Mouse (Mus musculus) midbrain, embryonic 13.5 days (tissue): ENCODE measurements around the gene 2900011O08Rik. TPM values are rescaled to one million over a fixed set of nuclear protein-coding genes. Genes with fewer than 3 reads are reported as not detected.
A peak's percentile ranks its signal among the peaks of the same experiment; 100 is the strongest.

Experiments used
- ATAC-seq: fragments of 200-750 bp; cut with Nextera tagmentation; 2 replicates; pipeline ENCODE4 v1.8.0; 2017; ENCODE audit warnings: mild to moderate bottlenecking, moderate TSS enrichment, moderate library complexity
- H3K27ac ChIP-seq: fragments of 300-500 bp; sonication (generic); 2 replicates; pipeline ENCODE4 v1.5.1; 2015; ENCODE audit warnings: inconsistent platforms, mild to moderate bottlenecking, moderate library complexity
- H3K27me3 ChIP-seq: fragments of 300-500 bp; sonication (generic); 2 replicates; pipeline ENCODE4 v1.6.1; 2015; ENCODE audit warnings: mild to moderate bottlenecking, inconsistent platforms
- H3K36me3 ChIP-seq: fragments of 300-500 bp; sonication (generic); 2 replicates; pipeline ENCODE4 v1.6.1; 2015; ENCODE audit warnings: mild to moderate bottlenecking, inconsistent platforms
- H3K4me1 ChIP-seq: fragments of 300-500 bp; sonication (generic); replicated peaks from 2 replicates; pipeline ENCODE4 v1.6.1; 2015; ENCODE audit warnings: inconsistent platforms
- H3K4me2 ChIP-seq: fragments of 300-500 bp; sonication (generic); replicated peaks from 2 replicates; pipeline ENCODE4 v1.6.1; 2015; ENCODE audit warnings: moderate library complexity, mild to moderate bottlenecking, inconsistent platforms
- H3K4me3 ChIP-seq: fragments of 300-500 bp; sonication (generic); replicated peaks from 2 replicates; pipeline ENCODE4 v1.5.1; 2015; ENCODE audit warnings: mild to moderate bottlenecking, inconsistent platforms
- H3K9ac ChIP-seq: fragments of 300-500 bp; sonication (generic); replicated peaks from 2 replicates; pipeline ENCODE4 v1.6.1; 2015; ENCODE audit warnings: mild to moderate bottlenecking, inconsistent platforms
- H3K9me3 ChIP-seq: fragments of 300-500 bp; sonication (generic); 2 replicates; pipeline ENCODE4 v1.6.1; 2016; ENCODE audit warnings: mild to moderate bottlenecking, inconsistent platforms
- WGBS: fragments of 180-500 bp; shearing (Covaris S2); methylation state at CpG from one replicate; pipeline ENCODE4 v1.1.7; 2015; 5-methylcytosine and 5-hydroxymethylcytosine counted together
- polyA plus RNA-seq: library from polyadenylated mRNA; unstranded; fragments of >200 nt; fragmentation: Nextera tagmentation; extraction: Ambion mirVana; gene quantifications from 2 replicates; pipeline ENCODE4 v1.2.1, GENCODE M21; 2015

2900011O08Rik gene
- polyA plus RNA-seq, result 111 and 122 TPM in 2 replicates

- H3K36me3 ChIP-seq, result peaks cover under 1% of the 10 kb centered on the region; the same call in 1 of the 2 replicates
- peak within 1 kb of the TSS; percentile 71 for H3K4me3 ChIP-seq
- peak within 1 kb of the TSS; percentile 70 for H3K4me2 ChIP-seq
- no peaks in the 10 kb centered on the region for H3K27me3 ChIP-seq
- H3K27ac ChIP-seq, result peak within 1 kb of the TSS; percentile 94
- H3K9me3 ChIP-seq, result no peaks in the 10 kb centered on the region
- ATAC-seq, result peak; percentile 87
- WGBS, result under 1% methylated on average over 31 of the region's 31 CpGs
- H3K9ac ChIP-seq, result peak within 1 kb of the TSS; percentile 81
- H3K4me1 ChIP-seq, result peaks cover 26% of the 10 kb centered on the region
These were observed at the start of gene 2900011O08Rik, which contains the start of gene Ifitm7 for GRCm38 (mm10) chr16:13986574-13987478. TSS of gene 2900011O08Rik (plus strand) at chr16:13986604. TSS of gene Ifitm7 (minus strand) at chr16:13986888.

GRCm38 (mm10) chr16:13940139-13940846, 46.1 kb upstream of the 2900011O08Rik start:
- 3% methylated on average over 28 of the region's 28 CpGs for WGBS
- peaks cover 14% of the 10 kb centered on the region for H3K27me3 ChIP-seq
- no peaks in the 10 kb centered on the region for H3K36me3 ChIP-seq
- no peaks in the 10 kb centered on the region for H3K9me3 ChIP-seq
- peak overlapping the region; percentile 73 for H3K4me3 ChIP-seq
- H3K4me2 ChIP-seq, result peak overlapping the region; percentile 97
- peak overlapping the region; percentile 74 for H3K9ac ChIP-seq
- H3K27ac ChIP-seq, result peak overlapping the region; percentile 19; the same call in 1 of the 2 replicates
- peaks cover 12% of the 10 kb centered on the region for H3K4me1 ChIP-seq
- ATAC-seq, result peak; percentile 99

GRCm38 (mm10) chr16:13940847-13941395, 45.5 kb upstream of the 2900011O08Rik start:
- WGBS, result 2% methylated on average over 34 of the region's 34 CpGs
- H3K4me3 ChIP-seq, result peak overlapping the region; percentile 73
- peaks cover 12% of the 10 kb centered on the region for H3K4me1 ChIP-seq
- no peaks in the 10 kb centered on the region for H3K9me3 ChIP-seq
- peaks cover 14% of the 10 kb centered on the region for H3K27me3 ChIP-seq
- peak overlapping the region; percentile 74 for H3K9ac ChIP-seq
- peak overlapping the region; percentile 97 for H3K4me2 ChIP-seq
- H3K27ac ChIP-seq, result peak overlapping the region; percentile 19; the same call in 1 of the 2 replicates
- peak; percentile 87 for ATAC-seq
- H3K36me3 ChIP-seq, result no peaks in the 10 kb centered on the region

GRCm38 (mm10) chr16:13944178-13944577, 42.2 kb upstream of the 2900011O08Rik start:
- peaks cover 14% of the 10 kb centered on the region for H3K27me3 ChIP-seq
- ATAC-seq, result no peak
- 80% methylated on average over 4 of the region's 4 CpGs for WGBS
- no peak overlapping the region for H3K27ac ChIP-seq
- no peaks in the 10 kb centered on the region for H3K9me3 ChIP-seq
- no peak overlapping the region for H3K9ac ChIP-seq
- H3K4me1 ChIP-seq, result peaks cover 12% of the 10 kb centered on the region
- no peak overlapping the region for H3K4me3 ChIP-seq
- H3K36me3 ChIP-seq, result no peaks in the 10 kb centered on the region
- no peak overlapping the region for H3K4me2 ChIP-seq

GRCm38 (mm10) chr16:13944752-13945151, 41.7 kb upstream of the 2900011O08Rik start:
- Histone ChIP-seq H3K4me1 (peaks cover 12% of the 10 kb centered on the region), H3K4me3 (no peak overlapping the region), H3K9ac (no peak overlapping the region), H3K27ac (no peak overlapping the region), H3K4me2 (no peak overlapping the region), H3K27me3 (peaks cover 14% of the 10 kb centered on the region), H3K9me3 (no peaks in the 10 kb centered on the region), H3K36me3 (no peaks in the 10 kb centered on the region)
- WGBS, result 84% methylated on average over 5 of the region's 5 CpGs
- ATAC-seq, result no peak

- peaks cover 14% of the 10 kb centered on the region; the same call in 1 of the 2 replicates for H3K27me3 ChIP-seq
- WGBS, result 83% methylated on average over 4 of the region's 4 CpGs
- ATAC-seq, result no peak
- H3K4me2 ChIP-seq, result no peak overlapping the region
- H3K4me3 ChIP-seq, result no peak overlapping the region
- no peaks in the 10 kb centered on the region for H3K36me3 ChIP-seq
- H3K4me1 ChIP-seq, result peaks cover 10% of the 10 kb centered on the region
- no peak overlapping the region for H3K27ac ChIP-seq
- no peaks in the 10 kb centered on the region for H3K9me3 ChIP-seq
- no peak overlapping the region for H3K9ac ChIP-seq
These were observed 41.3 kb upstream of the 2900011O08Rik start for GRCm38 (mm10) chr16:13945153-13945552.

- 86% methylated on average over 1 of the region's 1 CpGs for WGBS
These were observed 40.1 kb upstream of the 2900011O08Rik start for GRCm38 (mm10) chr16:13946306-13946705.

GRCm38 (mm10) chr16:13951245-13951644, 35.2 kb upstream of the 2900011O08Rik start:
- 65% methylated on average over 3 of the region's 3 CpGs for WGBS
- no peaks in the 10 kb centered on the region for H3K36me3 ChIP-seq
- ATAC-seq, result no peak

More at GRCm38 (mm10) chr16:13946306-13946705, 40.1 kb upstream of the 2900011O08Rik start:
- Histone ChIP-seq H3K27me3 (peaks cover 13% of the 10 kb centered on the region; the same call in 1 of the 2 replicates), H3K4me1 (peaks cover 2% of the 10 kb centered on the region; the same call in 1 of the 2 replicates), H3K4me3 (no peak overlapping the region), H3K4me2 (no peak overlapping the region), H3K36me3 (no peaks in the 10 kb centered on the region), H3K9me3 (no peaks in the 10 kb centered on the region), H3K27ac (no peak overlapping the region), H3K9ac (no peak overlapping the region)
- no peak for ATAC-seq

GRCm38 (mm10) chr16:13962053-13962452, 24.4 kb upstream of the 2900011O08Rik start:
- no peak overlapping the region for H3K27ac ChIP-seq
- no peaks in the 10 kb centered on the region for H3K4me1 ChIP-seq
- no peaks in the 10 kb centered on the region for H3K36me3 ChIP-seq
- H3K27me3 ChIP-seq, result no peaks in the 10 kb centered on the region
- H3K9me3 ChIP-seq, result no peaks in the 10 kb centered on the region
- no peak overlapping the region for H3K4me3 ChIP-seq
- 26% methylated on average over 1 of the region's 1 CpGs for WGBS
- no peak overlapping the region for H3K9ac ChIP-seq
- ATAC-seq, result no peak
- H3K4me2 ChIP-seq, result no peak overlapping the region

More at GRCm38 (mm10) chr16:13951245-13951644, 35.2 kb upstream of the 2900011O08Rik start:
- H3K9me3 ChIP-seq, result no peaks in the 10 kb centered on the region
- H3K4me1 ChIP-seq, result no peaks in the 10 kb centered on the region
- H3K4me3 ChIP-seq, result no peak overlapping the region
- H3K9ac ChIP-seq, result no peak overlapping the region
- no peak overlapping the region for H3K27ac ChIP-seq
- no peak overlapping the region for H3K4me2 ChIP-seq
- no peaks in the 10 kb centered on the region for H3K27me3 ChIP-seq

GRCm38 (mm10) chr16:13969096-13969495, 17.3 kb upstream of the 2900011O08Rik start:
- no peak overlapping the region for H3K27ac ChIP-seq
- WGBS, result 88% methylated on average over 1 of the region's 1 CpGs
- no peak overlapping the region for H3K9ac ChIP-seq
- ATAC-seq, result no peak
- H3K4me1 ChIP-seq, result no peaks in the 10 kb centered on the region
- no peak overlapping the region for H3K4me2 ChIP-seq
- no peaks in the 10 kb centered on the region for H3K27me3 ChIP-seq
- H3K36me3 ChIP-seq, result no peaks in the 10 kb centered on the region
- no peak overlapping the region for H3K4me3 ChIP-seq
- no peaks in the 10 kb centered on the region for H3K9me3 ChIP-seq

GRCm38 (mm10) chr16:13972051-13972450, 14.4 kb upstream of the 2900011O08Rik start:
- Histone ChIP-seq H3K9me3 (peaks cover 4% of the 10 kb centered on the region; the same call in 1 of the 2 replicates), H3K4me2 (no peak overlapping the region), H3K27me3 (no peaks in the 10 kb centered on the region), H3K4me3 (no peak overlapping the region), H3K27ac (no peak overlapping the region), H3K36me3 (no peaks in the 10 kb centered on the region; the same call in 1 of the 2 replicates), H3K9ac (no peak overlapping the region), H3K4me1 (no peaks in the 10 kb centered on the region)
- ATAC-seq, result no peak
- 91% methylated on average over 8 of the region's 8 CpGs for WGBS
